Mouse (Mus musculus) heart, postnatal 14 days (tissue): Measurements from ENCODE around the gene Fbxl3. TPM values are rescaled to one million over a fixed set of nuclear protein-coding genes. Genes with fewer than 3 reads are reported as not detected.

Source experiments
- DNase-seq, 2 experiments: peaks; one replicate each; pipeline ENCODE4 v3.0.0; 2021 to 2022
- intact Hi-C: fragments of 180-260 bp; cut with DNase I; formaldehyde crosslinking; loops from one replicate; pipeline ENCODE4 v1.15.1; 2025
- total RNA-seq, 2 experiments: library from RNA; stranded (reverse); gene quantifications; 2 replicates each; pipeline ENCODE4 v1.2.3; 2021

Fbxl3 gene
- total RNA-seq, 2 experiments from 2014 or later, result 53.9 to 60.1 TPM

DNA sequence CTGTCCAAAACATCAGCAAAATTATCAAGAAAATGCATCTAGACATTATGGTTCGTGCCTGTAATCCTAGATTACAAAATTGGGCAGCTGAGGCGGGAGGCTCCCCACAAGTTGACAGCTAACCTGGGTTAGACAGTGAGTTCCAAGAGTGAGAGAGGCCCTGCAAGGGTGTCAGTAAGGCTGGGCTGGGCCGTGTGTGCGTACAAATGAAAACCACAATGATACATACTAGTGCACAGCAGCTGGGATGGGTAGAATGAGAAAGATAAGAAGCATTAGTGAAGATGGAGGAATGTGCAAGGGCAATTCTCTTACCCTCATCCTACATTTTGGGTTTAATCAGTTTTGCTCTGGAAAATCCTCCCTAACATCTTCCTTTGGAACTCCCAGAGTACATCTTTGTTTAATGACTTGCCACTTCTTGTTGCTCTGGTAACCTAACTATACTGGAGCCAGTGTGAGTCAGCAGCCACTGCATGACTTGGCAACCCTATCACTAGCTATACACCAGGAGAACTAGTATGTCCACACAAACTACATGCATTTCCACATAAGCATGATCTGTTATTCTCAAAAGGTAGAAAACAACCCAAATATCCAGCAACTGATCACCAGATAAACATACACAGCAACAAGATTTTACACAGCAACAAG is 12.6 kb downstream of the Fbxl3 start:
- intact Hi-C loops, result no loop called here
- no peak for DNase-seq

DNA sequence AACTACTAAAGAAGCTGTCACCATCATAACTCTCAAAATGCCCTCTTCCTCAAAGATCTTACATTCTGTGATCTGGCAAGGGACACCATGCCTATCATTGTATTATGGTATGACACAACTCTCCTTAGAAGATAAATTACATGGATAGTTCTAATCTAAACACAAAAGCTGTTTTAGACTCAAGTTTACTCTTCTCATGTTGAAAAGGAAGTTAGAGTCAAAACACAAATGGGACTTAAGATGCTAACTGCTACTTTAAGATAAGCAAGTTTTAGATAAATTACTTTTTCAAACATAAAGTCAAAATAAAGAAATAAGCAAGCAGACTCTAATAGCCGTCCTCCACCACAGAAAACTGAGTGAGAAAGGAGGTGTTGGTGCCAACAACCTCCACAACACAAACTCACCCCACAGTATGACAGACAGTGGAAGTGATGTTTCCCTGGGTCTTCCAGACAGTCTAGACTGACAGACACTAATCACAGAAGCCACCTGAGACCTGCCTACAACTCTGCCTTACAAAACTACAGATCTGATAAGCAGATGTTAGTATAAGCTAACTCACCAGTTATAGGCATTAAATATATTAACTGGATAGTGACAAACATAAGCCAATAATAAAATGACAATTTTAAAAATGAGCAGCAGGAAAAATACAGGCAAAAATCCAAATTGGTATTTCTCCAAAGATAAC is 13.4 kb downstream of the Fbxl3 start:
- intact Hi-C loops, result no loop called here
- no peak for DNase-seq

DNA sequence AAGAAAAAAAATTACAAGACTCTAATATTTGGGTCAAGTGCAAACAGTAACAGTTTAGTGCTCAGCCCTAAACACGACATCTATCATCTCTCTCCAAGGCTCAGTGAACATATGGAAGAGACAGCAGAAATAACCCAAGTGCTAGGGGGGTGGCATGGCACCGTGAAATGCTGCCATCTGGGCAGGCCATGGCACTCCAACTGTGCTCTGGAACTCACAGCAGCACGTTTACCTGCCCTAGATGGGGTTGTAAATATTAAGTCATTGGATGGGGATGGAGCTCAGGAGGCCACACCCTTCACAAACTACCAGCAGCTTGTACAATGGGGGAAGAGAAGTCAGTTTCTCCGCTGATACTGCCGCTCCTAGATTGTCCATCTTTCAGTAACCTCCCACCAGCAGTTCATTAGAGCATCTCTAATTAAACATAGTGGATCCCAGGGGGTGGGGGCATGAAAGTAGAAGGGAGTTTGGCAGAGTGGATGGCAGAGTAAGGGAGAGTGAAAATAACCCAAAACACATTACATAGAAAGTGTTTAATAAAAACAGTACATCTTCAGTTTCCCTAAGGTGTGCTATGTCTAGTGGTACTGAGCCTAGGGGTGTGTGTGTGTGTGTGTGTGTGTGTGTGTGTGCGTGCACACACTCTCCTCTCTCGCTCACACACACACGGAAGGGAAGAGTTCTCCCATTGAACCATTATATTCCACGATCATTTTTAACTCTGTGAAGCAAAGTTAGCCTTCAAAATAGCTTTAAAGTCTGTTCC is 20.0 kb downstream of the Fbxl3 start:
- no peak for DNase-seq
- intact Hi-C loops, result no loop called here

- no peak for DNase-seq
- intact Hi-C loops, result no loop called here
Measured at GRCm38 (mm10) chr14:103078006-103078912, 21.1 kb downstream of the Fbxl3 start.

DNA sequence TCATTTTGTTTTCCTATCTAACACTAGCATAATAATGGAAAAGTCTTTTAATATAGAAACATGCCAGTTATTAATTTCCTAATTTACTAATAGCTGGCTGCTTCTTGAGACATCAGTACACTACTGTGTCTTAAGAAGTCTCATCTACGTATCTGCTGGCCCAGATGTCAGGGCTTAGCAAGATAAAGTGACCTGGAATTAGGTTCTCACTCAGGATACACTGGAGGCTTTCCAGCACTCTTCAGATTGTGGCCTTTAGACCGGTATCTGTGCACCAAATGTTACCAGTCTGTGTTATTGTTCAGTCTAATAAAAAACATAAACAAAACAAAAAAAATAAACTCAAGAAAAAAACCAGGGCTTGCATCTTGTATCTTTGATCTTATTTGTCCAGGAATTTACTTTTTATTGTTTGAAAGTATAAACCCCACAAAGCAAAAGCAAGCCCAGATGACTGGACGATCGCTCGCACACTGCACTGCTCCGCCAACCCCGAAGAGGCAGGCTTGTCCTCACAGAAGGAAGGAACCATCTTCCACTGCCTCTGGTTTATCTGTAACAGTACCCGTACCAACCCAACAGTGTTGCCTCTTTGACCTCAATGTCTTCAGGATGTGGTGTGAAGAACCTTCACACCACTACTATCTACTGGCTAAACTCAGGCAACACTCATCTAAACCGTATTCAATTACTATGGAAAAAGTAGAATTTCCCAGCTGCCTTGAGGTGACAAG is 21.9 kb downstream of the Fbxl3 start:
- DNase-seq, result no peak
- intact Hi-C loops, result no loop called here

GRCm38 (mm10) chr14:103075166-103075565 is 24.2 kb downstream of the Fbxl3 start:
- DNase-seq, result no peak
- intact Hi-C loops, result no loop called here

DNA sequence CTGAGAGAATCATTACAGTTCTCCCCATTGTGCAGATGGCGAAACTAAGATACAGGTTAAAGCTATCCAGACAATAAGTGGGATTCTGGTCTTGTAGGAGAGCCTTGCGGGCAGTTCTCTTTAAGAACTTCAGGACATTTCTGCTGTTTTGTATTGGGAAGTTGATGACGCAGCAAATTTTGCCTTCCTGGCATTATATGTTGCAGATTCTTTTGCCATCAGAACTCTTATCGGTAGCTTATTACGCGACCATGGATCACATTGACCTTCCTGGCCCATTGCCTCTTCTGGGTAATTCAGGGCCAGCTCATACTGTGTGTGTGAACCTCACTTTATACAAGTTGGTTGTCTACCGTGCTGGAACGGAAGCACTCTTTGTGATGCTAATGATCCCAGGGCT is 25.5 kb downstream of the Fbxl3 start:
- no peak for DNase-seq
- intact Hi-C loops, result loop anchor here (5.0 kb wide), 2 partner anchors 398 to 463 kb away; no protein-coding TSS in a partner anchor

GRCm38 (mm10) chr14:103072731-103073130 is 26.6 kb downstream of the Fbxl3 start:
- intact Hi-C loops, result loop anchor here (5.0 kb wide), 2 partner anchors 400 to 465 kb away; no protein-coding TSS in a partner anchor

GRCm38 (mm10) chr14:103071471-103071870 is 27.9 kb downstream of the Fbxl3 start:
- intact Hi-C loops, result loop anchor here (2.0 to 5.0 kb wide), 3 partner anchors 25 to 466 kb away; no protein-coding TSS in a partner anchor
- no peak for DNase-seq

More at GRCm38 (mm10) chr14:103072731-103073130, 26.6 kb downstream of the Fbxl3 start:
- DNase-seq, result no peak

DNA sequence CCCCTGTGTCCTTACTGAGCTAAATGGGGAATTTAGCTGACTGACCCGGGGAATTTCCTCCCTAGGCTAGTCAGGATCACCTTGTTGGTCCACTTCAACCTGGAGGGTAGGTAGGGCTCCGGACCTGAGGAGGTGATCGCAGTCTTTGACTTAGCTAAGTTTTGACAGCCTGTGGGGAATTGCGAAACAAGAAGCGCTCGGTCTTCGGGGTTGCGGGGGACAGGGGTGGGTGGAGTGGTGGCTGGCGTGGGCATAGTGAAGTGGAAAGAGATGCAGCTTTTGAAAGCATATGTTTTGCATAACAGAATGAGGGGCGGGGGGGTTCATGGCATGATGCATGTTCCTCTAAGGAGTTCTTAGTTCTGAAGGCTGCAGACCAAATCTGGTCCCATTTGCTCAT is 28.6 kb downstream of the Fbxl3 start:
- intact Hi-C loops, result loop anchor here (2.0 to 5.0 kb wide), 3 partner anchors 26 to 467 kb away; no protein-coding TSS in a partner anchor
- DNase-seq, result peak in 1 of 2 experiments; percentile 29

GRCm38 (mm10) chr14:103069864-103070611 is 29.3 kb downstream of the Fbxl3 start, which contains the start of gene Cln5:
Cln5 (plus strand) TSS chr14:103070216.
- intact Hi-C loops, result loop anchor here (2.0 to 5.0 kb wide), 5 partner anchors 27 to 467 kb away; partner anchors contain the start of gene Mycbp2
- peak; percentile 97 to 98 for DNase-seq

DNA sequence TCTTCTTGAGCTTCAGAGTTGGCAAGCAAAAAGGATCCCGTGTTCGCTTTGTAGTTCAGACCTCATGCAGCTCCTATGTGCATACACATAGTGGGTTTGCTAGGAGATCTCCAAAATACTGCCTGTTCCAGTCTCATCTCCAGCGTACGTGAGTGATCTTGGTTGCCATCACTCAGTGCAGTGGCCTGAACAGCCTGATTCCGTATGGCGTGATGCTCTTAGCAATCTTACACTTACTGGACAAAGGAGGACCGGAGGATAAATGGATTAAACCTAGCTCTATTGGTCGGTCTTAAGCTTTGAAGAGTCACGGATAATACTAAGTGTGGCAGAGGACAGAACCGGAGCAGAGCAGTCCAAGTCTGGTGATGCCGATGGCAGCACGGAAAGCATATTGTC is 29.9 kb downstream of the Fbxl3 start:
- intact Hi-C loops, result loop anchor here (5.0 kb wide), 2 partner anchors 63 to 278 kb away; partner anchors contain the start of gene Mycbp2
- DNase-seq, result no peak

DNA sequence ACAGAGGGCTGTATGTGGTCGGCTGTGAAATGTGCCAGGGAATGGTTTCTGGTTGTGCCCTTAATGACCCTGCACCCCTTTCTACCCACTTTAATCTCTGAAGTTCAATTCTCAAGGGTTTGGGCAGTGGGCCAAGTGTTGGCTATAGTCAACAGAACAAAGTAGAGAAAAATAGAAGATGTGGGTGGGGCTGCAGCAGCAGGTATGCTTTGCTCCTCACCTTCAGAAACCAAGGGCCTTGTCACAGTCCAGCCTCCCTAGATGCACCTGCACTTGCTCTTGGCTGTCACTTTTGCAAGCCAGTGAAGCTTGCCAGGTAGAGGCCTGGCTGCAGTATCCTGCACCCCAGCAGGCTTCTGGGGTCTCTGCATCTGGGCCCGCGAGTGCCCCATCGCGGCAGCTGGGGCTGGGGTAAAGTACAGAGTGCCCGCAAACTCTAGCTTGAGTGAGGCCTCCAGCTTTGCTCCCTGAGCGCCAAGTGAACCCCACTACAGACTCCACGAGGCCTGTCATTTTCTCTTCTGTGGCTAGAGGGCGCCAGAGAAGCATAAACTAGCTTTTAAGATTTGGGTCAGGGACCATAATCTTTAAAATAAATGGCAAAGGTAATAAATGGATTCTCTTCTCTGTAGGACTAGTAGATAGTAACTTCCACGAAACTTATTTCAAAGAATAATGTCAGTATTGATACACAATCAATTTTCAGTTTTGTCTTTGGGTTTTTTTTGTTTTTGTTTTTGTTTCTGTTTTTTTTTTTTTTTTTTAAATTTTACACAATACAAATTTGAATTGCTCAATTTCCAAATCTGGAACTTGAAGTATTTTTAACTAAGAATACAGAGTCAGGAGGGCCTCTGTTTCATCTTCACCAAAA is 33.8 kb downstream of the Fbxl3 start:
- intact Hi-C loops, result loop anchor here (5.0 kb wide), 2 partner anchors 67 to 282 kb away; partner anchors contain the start of gene Mycbp2
- DNase-seq, result peak; percentile 76 to 87

GRCm38 (mm10) chr14:103059495-103059894 is 39.9 kb downstream of the Fbxl3 start:
- no peak for DNase-seq
- intact Hi-C loops, result no loop called here

DNA sequence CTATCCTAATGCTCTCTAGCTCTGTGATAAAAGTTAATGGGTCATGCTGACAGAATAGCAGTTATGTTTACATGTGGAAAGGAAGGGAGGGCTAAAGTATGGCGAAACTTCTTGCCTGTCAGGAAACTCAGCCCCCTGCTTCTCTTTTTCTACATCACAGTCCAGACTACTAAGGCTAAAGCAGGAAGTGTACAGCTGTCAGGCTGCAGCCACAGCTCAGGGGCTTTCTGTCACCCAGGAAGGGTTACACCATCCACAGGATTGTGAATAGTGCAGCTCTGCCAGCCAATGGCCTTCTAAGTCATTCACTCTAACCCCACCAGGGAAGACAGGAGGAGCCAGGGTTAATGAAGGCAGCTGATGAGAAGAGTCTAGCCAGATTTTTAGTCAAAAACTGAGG is 40.4 kb downstream of the Fbxl3 start:
- intact Hi-C loops, result no loop called here
- DNase-seq, result no peak

DNA sequence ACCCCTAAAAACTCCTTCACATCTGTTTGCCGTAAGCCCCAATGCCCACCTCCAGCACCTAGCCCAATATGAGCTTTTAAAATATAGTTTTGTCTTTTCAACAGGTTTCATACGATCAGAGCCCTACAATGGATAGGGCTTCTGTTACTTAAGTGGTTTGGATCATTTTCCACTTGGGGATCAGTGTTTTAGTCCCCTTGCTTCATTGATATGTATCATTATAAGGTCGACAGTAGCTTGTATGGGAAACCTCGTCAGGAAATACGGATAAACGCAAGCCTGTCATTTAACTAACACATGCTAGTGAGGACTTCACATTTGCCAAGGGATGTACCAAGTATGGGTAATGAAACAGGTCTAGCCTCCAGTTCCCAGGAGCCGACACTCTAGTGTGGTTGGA is 42.8 kb downstream of the Fbxl3 start:
- intact Hi-C loops, result no loop called here
- DNase-seq, result no peak

- intact Hi-C loops, result no loop called here
- DNase-seq, result no peak
Measured at GRCm38 (mm10) chr14:103054731-103055130, 44.6 kb downstream of the Fbxl3 start.
